Mouse (Mus musculus) right cerebral cortex, adult 2 months (tissue): Measurements from ENCODE around the gene Pax9.

ENCODE experiments used
- DNase-seq, 2 experiments: peaks; one replicate each; pipeline ENCODE4 v3.0.0; 2021 to 2022; ENCODE audit warnings: low spot score in 2 of 2

Pax9 gene

GRCm38 (mm10) chr12:56697011-56697740 lies 5.6 kb downstream of the Pax9 start:
- no peak for DNase-seq

- DNase-seq: no peak
Measured at GRCm38 (mm10) chr12:56697785-56698184, 6.2 kb downstream of the Pax9 start.

GRCm38 (mm10) chr12:56698191-56698980 lies 6.8 kb downstream of the Pax9 start:
- no peak for DNase-seq

GRCm38 (mm10) chr12:56699351-56699750 lies 7.8 kb downstream of the Pax9 start:
- no peak for DNase-seq

GRCm38 (mm10) chr12:56699915-56700900 lies 8.6 kb downstream of the Pax9 start:
- no peak for DNase-seq

- DNase-seq: no peak
Measured at GRCm38 (mm10) chr12:56701004-56701403, 9.4 kb downstream of the Pax9 start.

- DNase-seq: no peak
Measured at GRCm38 (mm10) chr12:56717971-56718706, 26.6 kb downstream of the Pax9 start.

GRCm38 (mm10) chr12:56718707-56719051 lies 27.1 kb downstream of the Pax9 start:
- no peak for DNase-seq

GRCm38 (mm10) chr12:56727631-56728030 lies 36.1 kb downstream of the Pax9 start:
- DNase-seq: no peak

GRCm38 (mm10) chr12:56737104-56737503 lies 45.5 kb downstream of the Pax9 start:
- no peak for DNase-seq
